Mouse (Mus musculus): ENCODE measurements at regions not wholly inside any gene's neighbourhood (a gene's known extent, or its start where the extent isn't known, plus 50 kb on each side); places are given as distances from the start of the nearest gene placed in this dataset.

DNA sequence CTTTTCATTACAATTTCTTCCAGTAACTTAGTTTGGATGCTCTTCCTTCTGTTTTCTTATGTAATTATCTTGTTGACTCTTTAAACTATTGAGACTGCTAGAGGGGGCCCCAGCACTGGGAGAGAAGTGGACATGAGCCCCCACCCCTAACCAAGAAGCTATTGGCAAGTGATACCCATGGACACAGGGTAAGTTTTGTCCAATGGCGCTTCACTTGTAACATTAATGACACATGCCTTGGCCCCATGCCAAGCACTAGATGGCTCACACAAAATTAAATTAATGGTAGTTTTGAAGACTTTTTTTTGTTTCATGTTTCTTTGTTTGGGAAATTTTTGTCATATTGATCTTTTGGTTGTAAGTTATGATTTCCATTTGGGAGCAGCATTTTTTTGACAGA lies 232.7 kb upstream of the Jun start:
- no peak for DNase-seq
- intact Hi-C loops (cut with DNase I): loop anchor here (5.0 kb wide), 1 partner anchor 232 kb away; the partner anchor contains the start of gene Jun

DNA sequence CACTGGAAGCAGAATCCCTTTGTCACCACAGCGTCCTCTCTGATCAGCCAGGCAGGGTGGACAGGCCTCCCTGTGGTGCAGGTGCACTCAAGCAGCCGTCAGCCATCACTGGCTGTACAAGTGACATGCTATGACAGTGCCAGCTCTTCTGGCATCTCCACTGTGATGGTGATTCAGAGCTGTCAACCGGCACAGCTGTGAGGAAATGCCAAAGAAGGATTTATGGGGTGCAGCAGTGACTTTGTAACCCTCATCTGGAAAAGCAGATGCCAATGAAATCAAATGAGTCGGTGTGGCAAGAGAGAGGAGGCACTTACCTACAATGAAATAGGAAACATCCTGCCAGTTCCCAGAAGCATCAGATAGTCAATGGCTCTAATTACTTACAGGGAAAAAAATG lies 238.3 kb upstream of the Jun start:
- DNase-seq: peak in 1 of 2 experiments; percentile 6
- intact Hi-C loops (cut with DNase I): loop anchor here (5.0 to 10.0 kb wide), 2 partner anchors 434 to 582 kb away; no protein-coding TSS in a partner anchor

- intact Hi-C loops (cut with DNase I): loop anchor here (5.0 to 10.0 kb wide), 2 partner anchors 431 to 578 kb away; no protein-coding TSS in a partner anchor
- no peak for DNase-seq
These were observed 242.1 kb upstream of the Jun start for GRCm38 (mm10) chr4:95294110-95294509.

DNA sequence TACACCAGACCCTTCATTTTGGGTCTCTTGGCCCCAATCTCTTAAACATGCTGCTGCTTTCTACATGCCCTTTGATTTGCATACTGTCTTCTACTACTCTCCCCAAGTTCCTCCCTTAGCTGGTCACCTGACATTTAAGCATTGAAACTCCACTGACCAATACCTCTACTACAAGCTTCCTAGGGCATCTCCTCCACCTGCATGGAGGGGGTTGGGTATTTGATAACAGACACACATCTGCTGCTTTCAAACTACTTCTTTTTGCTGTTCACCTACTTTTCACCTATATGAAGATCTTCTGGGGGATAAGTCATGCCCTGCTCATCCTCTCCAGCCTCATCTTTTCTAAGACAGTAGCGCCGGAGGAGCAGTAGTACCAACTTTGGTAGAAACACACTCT lies 249.9 kb upstream of the Jun start:
- DNase-seq: no peak

GRCm38 (mm10) chr4:95303337-95303736 lies 251.3 kb upstream of the Jun start:
- peak; percentile 42 to 49 for DNase-seq
- intact Hi-C loops (cut with DNase I): no loop called here

More for the DNA sequence above, 249.9 kb upstream of the Jun start:
- intact Hi-C loops (cut with DNase I): no loop called here

DNA sequence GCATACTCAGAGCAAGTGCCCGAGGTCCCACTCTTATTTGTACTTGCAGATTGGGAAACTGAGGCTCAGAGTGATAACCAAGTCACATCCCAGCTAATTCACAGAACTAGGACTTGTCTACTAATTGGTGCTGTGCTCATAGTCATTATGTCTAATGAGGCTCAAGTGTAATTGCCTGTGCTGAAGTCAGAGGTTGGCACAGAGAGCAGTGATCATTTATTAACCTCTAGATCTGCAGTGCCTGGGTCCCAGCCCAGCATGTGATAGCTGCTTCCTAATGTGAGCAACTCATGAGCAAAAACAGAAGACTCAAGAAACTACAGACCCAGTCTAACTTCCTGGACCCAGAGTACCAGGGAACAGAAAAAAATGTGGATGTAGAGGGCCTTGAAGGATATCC lies 252.0 kb upstream of the Jun start:
- intact Hi-C loops (cut with DNase I): no loop called here
- no peak for DNase-seq

DNA sequence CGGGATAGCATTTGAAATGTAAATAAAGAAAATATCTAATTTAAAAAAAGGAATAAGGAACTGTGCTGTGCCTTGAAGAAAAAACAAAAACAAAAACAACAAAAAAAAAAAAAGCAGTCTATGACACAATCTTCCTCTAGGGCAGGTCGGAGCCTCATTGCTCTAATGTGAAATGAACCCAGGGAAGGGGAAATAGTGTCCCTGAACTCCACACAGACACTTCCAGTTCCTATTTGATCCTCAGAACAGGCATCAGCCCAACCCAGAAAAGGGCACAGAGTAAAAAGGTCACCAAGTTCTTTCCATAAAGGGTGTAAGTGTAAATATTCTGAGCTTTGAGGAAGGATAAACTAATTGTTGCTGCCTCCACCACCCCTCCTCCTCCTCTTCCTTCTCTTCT lies 250.2 kb upstream of the Fggy start:
- DNase-seq: no peak
- intact Hi-C loops (cut with DNase I): no loop called here

DNA sequence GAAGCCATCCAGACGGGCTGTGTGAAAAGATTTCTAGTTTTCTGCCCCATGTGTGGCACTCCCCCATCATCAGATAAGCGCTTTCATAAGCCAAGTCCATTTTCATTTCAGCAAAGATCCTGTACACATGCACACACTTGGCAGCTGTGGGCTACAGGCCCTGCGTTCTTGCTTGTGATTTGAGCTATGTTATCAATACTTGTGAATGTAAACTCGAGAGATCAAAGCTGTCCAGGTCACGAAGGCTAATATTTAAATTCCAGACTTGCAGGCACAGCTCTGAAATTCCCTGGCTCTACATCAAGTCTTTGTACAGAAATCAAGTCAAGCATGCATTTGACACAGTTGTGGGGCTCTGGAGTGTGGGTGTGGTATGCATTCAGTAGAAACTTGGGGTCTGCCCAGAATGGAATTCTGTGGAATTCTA lies 248.8 kb upstream of the Fggy start:
- DNase-seq: no peak
- intact Hi-C loops (cut with DNase I): no loop called here

- intact Hi-C loops (cut with DNase I): no loop called here
These were observed 246.9 kb upstream of the Fggy start for GRCm38 (mm10) chr4:95310410-95310809.

GRCm38 (mm10) chr4:95317821-95318290 lies 239.5 kb upstream of the Fggy start:
- intact Hi-C loops (cut with DNase I): no loop called here
- DNase-seq: peak; percentile 79 to 88

More at GRCm38 (mm10) chr4:95310410-95310809, 246.9 kb upstream of the Fggy start:
- no peak for DNase-seq

GRCm38 (mm10) chr4:95318561-95318960 lies 238.7 kb upstream of the Fggy start:
- peak in 1 of 2 experiments; percentile 24 for DNase-seq
- intact Hi-C loops (cut with DNase I): no loop called here

DNA sequence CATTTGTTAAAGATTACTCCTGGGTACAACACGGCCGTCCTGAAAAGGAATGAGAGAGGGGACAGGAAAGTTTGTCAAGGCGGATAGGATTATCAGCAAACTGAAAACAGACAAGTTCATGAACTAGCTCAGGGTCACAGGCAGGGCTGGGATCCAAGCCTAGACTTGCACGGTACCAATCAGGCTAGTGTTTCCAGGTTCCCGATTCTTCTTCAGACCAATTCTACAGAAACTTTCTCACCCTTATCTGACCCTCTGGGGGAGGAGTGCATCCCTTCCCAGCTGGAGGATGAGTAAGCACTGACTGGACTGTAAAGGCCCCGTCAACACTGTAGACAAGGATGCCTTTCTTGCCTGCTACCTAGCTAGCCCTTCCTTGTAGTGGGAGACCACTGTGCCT lies 238.3 kb upstream of the Fggy start:
- DNase-seq: peak; percentile 28 to 35

DNA sequence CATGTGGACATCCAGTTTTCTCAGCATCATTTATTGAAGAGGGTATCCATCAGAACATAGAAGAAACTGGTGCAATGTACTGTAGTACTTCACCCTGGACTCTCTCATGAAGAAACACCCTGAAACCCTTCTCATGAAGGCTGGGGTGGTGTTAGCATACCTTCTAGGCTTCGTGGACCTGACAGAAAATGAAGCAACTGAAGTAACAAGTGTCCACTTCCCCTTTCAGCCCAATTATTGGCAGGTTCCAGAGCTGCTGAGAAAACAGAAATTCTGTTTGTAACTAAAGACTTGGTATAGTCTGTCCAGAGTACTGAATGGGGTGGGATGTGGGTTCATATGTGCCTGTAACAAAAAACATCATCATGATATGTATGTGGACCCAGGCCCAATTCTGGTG lies 231.4 kb upstream of the Fggy start:
- intact Hi-C loops (cut with DNase I): no loop called here
- no peak for DNase-seq

More for the DNA sequence above, 238.3 kb upstream of the Fggy start:
- intact Hi-C loops (cut with DNase I): no loop called here

DNA sequence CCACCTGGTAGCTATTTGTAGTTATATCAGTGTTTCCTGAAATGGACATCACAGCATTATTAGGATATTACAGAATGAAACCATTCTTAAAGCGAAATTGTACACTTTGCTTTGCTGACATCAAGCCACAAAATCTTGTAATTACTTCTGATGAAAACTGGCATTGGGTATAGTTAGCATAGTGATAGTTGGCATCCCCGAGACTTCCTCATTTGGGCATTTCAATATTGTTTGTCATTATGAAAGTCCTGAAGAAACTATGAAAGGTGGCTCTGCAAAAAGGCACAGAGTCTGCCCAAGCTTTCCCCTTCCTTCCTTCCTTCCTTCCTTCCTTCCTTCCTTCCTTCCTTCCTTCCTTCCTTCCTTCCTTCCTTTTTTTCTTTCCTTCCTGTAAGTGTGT lies 217.5 kb upstream of the Fggy start:
- DNase-seq: no peak
- intact Hi-C loops (cut with DNase I): no loop called here

GRCm38 (mm10) chr4:95340926-95341325 lies 216.4 kb upstream of the Fggy start:
- no peak for DNase-seq
- intact Hi-C loops (cut with DNase I): no loop called here

GRCm38 (mm10) chr4:95346722-95347197 lies 210.5 kb upstream of the Fggy start:
- peak; percentile 37 to 50 for DNase-seq
- intact Hi-C loops (cut with DNase I): no loop called here

DNA sequence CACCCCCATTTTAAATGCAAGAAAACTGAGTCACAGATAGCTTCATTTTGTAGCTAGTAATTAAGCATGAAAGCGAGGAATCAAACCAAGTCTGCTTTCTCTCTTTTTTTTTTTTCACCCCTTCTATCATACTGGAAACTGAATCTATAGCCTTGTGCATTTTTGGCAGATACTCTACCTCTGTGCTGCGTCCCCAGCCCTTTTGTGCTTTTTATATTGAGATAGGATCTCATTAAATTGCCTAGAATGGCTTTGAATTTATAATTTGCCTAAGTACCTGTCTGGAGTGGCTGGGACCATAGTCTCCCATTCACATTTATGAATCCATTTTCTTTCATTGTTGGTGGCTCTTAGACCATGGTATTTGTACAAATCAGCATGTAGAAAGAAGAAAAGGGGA lies 209.9 kb upstream of the Fggy start:
- intact Hi-C loops (cut with DNase I): no loop called here
- no peak for DNase-seq

- intact Hi-C loops (cut with DNase I): loop anchor here (2.0 kb wide), 1 partner anchor 18 kb away; no protein-coding TSS in a partner anchor
- DNase-seq: no peak
These were observed 208.7 kb upstream of the Fggy start for GRCm38 (mm10) chr4:95348405-95349123.

GRCm38 (mm10) chr4:95353894-95354319 lies 203.4 kb upstream of the Fggy start:
- peak; percentile 34 to 37 for DNase-seq
- intact Hi-C loops (cut with DNase I): no loop called here

DNA sequence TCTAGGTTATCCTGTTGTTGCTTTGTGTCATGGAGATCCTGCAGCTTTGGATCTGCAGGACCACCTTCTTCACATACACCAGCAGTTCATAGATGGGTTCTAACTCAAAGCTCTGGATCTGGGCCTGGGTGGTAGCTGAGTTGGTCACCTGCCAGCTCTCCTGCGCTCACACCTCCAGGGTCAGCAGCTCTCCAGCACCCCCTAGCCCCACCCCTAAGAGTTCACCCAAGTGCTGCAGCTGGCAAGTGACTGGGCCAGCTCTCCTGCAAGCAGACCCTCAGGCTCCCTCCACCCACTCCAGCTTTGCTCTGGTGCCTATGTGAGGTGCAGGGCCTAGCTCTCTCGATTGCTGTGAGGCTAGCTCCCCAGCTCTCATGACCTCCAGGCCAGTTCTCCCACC lies 198.6 kb upstream of the Fggy start:
- intact Hi-C loops (cut with DNase I): no loop called here
- DNase-seq: no peak

DNA sequence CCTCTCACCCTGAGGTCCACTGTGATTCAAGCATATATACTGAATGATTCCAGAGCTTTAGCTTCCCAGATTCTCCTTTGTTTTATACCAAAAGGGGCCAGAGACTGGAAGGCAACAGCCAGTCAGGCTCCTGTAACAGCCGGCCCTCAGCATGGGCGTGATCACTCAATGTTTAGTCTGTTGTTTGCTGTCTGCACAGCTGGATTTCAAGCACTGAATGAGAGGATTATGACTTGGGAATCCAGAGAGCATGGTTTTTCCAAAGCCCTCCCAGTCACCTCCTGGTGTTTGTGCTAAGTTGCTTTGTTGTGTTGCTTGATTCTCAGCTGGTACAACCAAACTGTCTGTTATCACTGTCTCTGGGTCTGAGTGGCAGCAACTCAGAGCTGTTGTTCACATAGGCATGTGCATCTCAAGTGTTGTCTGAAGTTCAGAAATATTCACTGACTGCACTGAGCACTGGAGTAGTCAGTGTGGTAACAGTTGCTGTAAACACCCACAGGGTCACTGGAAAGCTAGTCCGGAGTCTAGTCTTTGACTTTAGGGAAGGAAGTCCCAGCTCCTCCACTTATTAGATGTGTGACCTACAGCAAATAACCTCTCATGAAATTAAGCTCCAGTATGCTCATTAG lies 196.9 kb upstream of the Fggy start:
- intact Hi-C loops (cut with DNase I): no loop called here
- DNase-seq: no peak

Measured in heart, postnatal 36 days (tissue).